ENCODE assay signal across 9 mouse cellular contexts in the genomic region with DNA sequence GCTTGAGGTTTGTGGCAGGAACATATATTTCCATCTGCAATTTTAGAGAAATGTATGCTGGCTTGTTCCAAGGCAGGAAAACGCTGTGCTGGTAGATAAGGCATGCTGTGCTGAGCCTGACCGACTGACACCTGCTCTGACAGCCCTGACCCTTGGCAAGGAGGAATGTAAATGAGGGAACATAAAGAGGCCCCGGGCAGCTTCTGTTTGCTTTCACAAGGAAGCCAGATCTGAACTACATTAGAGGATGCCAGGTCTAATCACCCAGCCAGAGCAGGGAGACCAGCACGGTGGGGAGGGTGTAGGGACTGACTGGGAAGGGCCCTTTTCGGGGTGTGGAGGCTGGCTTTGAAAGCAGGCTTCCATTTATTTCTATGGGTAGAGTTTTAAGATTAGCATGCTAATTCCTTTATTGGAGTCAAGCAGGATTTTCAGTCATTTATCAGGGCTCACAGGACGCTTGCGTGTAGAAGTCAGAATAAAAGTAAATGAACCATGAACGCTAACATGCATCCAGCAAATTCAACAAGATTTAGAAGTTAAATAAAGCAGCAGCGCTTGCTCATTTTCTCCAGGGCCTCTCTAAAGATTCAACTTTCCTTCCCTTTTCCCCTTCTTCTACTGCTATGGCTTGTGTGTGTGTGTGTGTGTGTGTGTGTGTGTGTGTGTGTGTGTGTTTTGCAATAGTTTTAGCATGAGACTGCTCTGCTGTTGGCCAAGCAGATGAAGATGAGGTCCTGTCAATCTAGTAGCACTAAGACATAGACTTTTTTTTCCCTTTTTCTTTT. TPM values are rescaled to one million over a fixed set of nuclear protein-coding genes. Genes with fewer than 3 reads are reported as not detected.
DNase-seq lines count a peak whose midpoint lies in the region; ATAC-seq lines count a peak whose summit lies in the region.
"Had no signal": no experiment of that assay in that cellular context is flagged by ENCODE, and none has a peak within 500 bp of the region (broad histone marks: within the 10 kb centered on the region; RNA-seq: fewer than 3 reads in every experiment).

No protein-coding gene starts in this region.

- no peaks in the 10 kb centered on the region for H3K9me3 ChIP-seq in intestine, embryonic 16.5 days (ENCODE audit: control insufficient read depth, low read length)
- H3K9me3 ChIP-seq in midbrain, embryonic 10.5 days (replicated peaks): no peaks in the 10 kb centered on the region

- H3K4me1 ChIP-seq in intestine, embryonic 16.5 days (ENCODE audit: control insufficient read depth, insufficient read depth, low read length): peaks cover 22% of the 10 kb centered on the region
- H3K4me1 ChIP-seq in midbrain, embryonic 10.5 days: peaks cover 30% of the 10 kb centered on the region

- H3K4me2 ChIP-seq in intestine, embryonic 16.5 days (ENCODE audit: low read depth, low read length): peak overlapping the region; percentile 25; the same call in 1 of the 2 replicates

- H3K36me3 ChIP-seq in intestine, embryonic 16.5 days (ENCODE audit: control insufficient read depth, insufficient read depth, low read length): no peaks in the 10 kb centered on the region
- no peaks in the 10 kb centered on the region for H3K36me3 ChIP-seq in midbrain, embryonic 10.5 days

- intact Hi-C loops in heart, postnatal 36 days (cut with DNase I): no loop called here

- 17% methylated on average over 9 of the region's 9 CpGs for WGBS in intestine, embryonic 16.5 days
- 27% methylated on average over 9 of the region's 9 CpGs for WGBS in midbrain, embryonic 10.5 days

- H3K27me3 ChIP-seq in intestine, embryonic 16.5 days (replicated peaks; ENCODE audit: control insufficient read depth, insufficient read depth, low read length): no peaks in the 10 kb centered on the region
- no peaks in the 10 kb centered on the region for H3K27me3 ChIP-seq in midbrain, embryonic 10.5 days (ENCODE audit: low read depth, poor library complexity, severe bottlenecking)

- H3K27ac ChIP-seq in intestine, embryonic 16.5 days (ENCODE audit: low read length): peak overlapping the region; percentile 85
- peak overlapping the region; percentile 68 for H3K27ac ChIP-seq in midbrain, embryonic 10.5 days (replicated peaks)

- no peak overlapping the region for H3K9ac ChIP-seq in intestine, embryonic 16.5 days (ENCODE audit: low read depth, low read length)

- DNase-seq in heart, adult 11 months: peak; percentile 87
- DNase-seq in heart, postnatal 36 days: no peak
- DNase-seq in embryo, embryonic 9.5 days (ENCODE audit: extremely low spot score): peak; percentile 22
- peak; percentile 39 for DNase-seq in midbrain, embryonic 10.5 days (ENCODE audit: low spot score)
- no peak for DNase-seq in spleen, postnatal 36 days (ENCODE audit: low spot score in 2 of 2)
- DNase-seq in T-cell, adult 2 months (ENCODE audit: low spot score): no peak
- no peak for DNase-seq in cerebellum, postnatal 25 days
- DNase-seq: adrenal gland, postnatal 14 days had no signal

- peak; percentile 94 for ATAC-seq in intestine, embryonic 16.5 days

- H3K4me3 ChIP-seq in intestine, embryonic 16.5 days (ENCODE audit: low read length): no peak overlapping the region
- H3K4me3 ChIP-seq in midbrain, embryonic 10.5 days: no peak overlapping the region

RNA-seq across cellular contexts. Expression of a gene that starts 34.3 kb away (rescaled TPM):
- total RNA-seq in heart, postnatal 36 days (2021): under 1 TPM; 0.19 to 0.39 TPM
- polyA plus RNA-seq in intestine, embryonic 16.5 days (2015; fragmentation: Nextera tagmentation; extraction: Ambion mirVana): 11.4 and 14.6 TPM in 2 replicates
- 4.3 and 5.2 TPM in 2 replicates for polyA plus RNA-seq in midbrain, embryonic 10.5 days (2016; fragmentation: Nextera tagmentation; extraction: Ambion mirVana)

Comparison
In these comparisons a context has a peak if more than half of its experiments do, and no peak if none do; other contexts are left out.
1. DNase-seq: peak in heart, adult 11 months (single experiment), embryo, embryonic 9.5 days (single experiment) and midbrain, embryonic 10.5 days (single experiment); none in heart, postnatal 36 days (0 of 2), spleen, postnatal 36 days (0 of 2), T-cell, adult 2 months (single experiment) and cerebellum, postnatal 25 days (0 of 2).